Mouse (Mus musculus) ES-E14 (cell line): ENCODE data around the gene Fbxw2. TPM values are rescaled to one million over a fixed set of nuclear protein-coding genes. Genes with fewer than 3 reads are reported as not detected.

Experiments used
- DNase-seq: peaks from one replicate; pipeline ENCODE4 v3.0.0-alpha.2; 2013; ENCODE audit warnings: low read depth, low spot score
- H3K27ac ChIP-seq: 2 replicates; pipeline ENCODE4 v1.5.1; 2012; ENCODE audit warnings: low read depth, mild to moderate bottlenecking, low read length, moderate library complexity, mixed read lengths; ENCODE audit not compliant: poor library complexity, insufficient read depth, severe bottlenecking
- H3K36me3 ChIP-seq: 2 replicates; pipeline ENCODE4 v1.6.1; 2012; ENCODE audit warnings: mild to moderate bottlenecking, low read length, moderate library complexity, mixed read lengths; ENCODE audit not compliant: control insufficient read depth, poor library complexity, insufficient read depth, severe bottlenecking
- H3K4me1 ChIP-seq, 2 experiments: fragments of 150-350 bp in 1 of 2; sonication (generic) in 1 of 2; 2 replicates each; pipeline ENCODE4 v1.6.1; 2012; ENCODE audit warnings: low read length in 2 of 2, mild to moderate bottlenecking in 1 of 2, mixed read lengths in 1 of 2; ENCODE audit not compliant: control insufficient read depth in 2 of 2, insufficient read depth in 2 of 2, poor library complexity in 1 of 2
- H3K4me3 ChIP-seq, 2 experiments: fragments of 150-350 bp in 1 of 2; sonication (generic) in 1 of 2; 2 replicates each; pipeline ENCODE4 v1.5.1; 2012; ENCODE audit warnings: low read length in 2 of 2, low read depth in 1 of 2, mild to moderate bottlenecking in 1 of 2, mixed read lengths in 1 of 2; ENCODE audit not compliant: insufficient read depth in 1 of 2, poor library complexity in 1 of 2, severe bottlenecking in 1 of 2
- H3K9ac ChIP-seq: 2 replicates; pipeline ENCODE4 v1.6.1; 2012; ENCODE audit warnings: low read depth, mild to moderate bottlenecking, low read length, mixed read lengths; ENCODE audit not compliant: poor library complexity, insufficient read depth, severe bottlenecking
- H3K9me3 ChIP-seq: fragments of 150-350 bp; sonication (generic); 2 replicates; pipeline ENCODE4 v1.6.1; 2012; ENCODE audit warnings: low read depth, mild to moderate bottlenecking, low read length; ENCODE audit not compliant: control insufficient read depth, insufficient read depth
- CHD2 ChIP-seq: IDR thresholded peaks from 2 replicates; pipeline ENCODE4 v1.6.1; 2014; ENCODE audit warnings: mild to moderate bottlenecking, low read depth, low read length, inconsistent platforms
- HCFC1 ChIP-seq: IDR thresholded peaks from 2 replicates; pipeline ENCODE4 v1.6.1; 2012; ENCODE audit warnings: low read length, inconsistent platforms, borderline replicate concordance; ENCODE audit not compliant: insufficient read depth
- MAFK ChIP-seq: IDR thresholded peaks from 2 replicates; pipeline ENCODE4 v1.6.1; 2014; ENCODE audit warnings: mild to moderate bottlenecking, low read depth, low read length, inconsistent platforms; ENCODE audit not compliant: insufficient read depth
- ZC3H11A ChIP-seq: IDR thresholded peaks from 2 replicates; pipeline ENCODE4 v1.6.1; 2012; ENCODE audit warnings: low read depth, mild to moderate bottlenecking, inconsistent platforms, low read length, borderline replicate concordance
- ZNF384 ChIP-seq: IDR thresholded peaks from 2 replicates; pipeline ENCODE4 v1.6.1; 2012; ENCODE audit warnings: low read depth, low read length, inconsistent platforms
- in situ Hi-C, 2 experiments: fragments of 600-800 bp; cut with MboI; formaldehyde crosslinking; loops; one replicate each; pipeline ENCODE4 v1.15.1; 2025; ENCODE audit warnings: low sequenced_read_pairs in 2 of 2, inconsistent platforms in 1 of 2; ENCODE audit not compliant: unreplicated experiment in 2 of 2
- total RNA-seq: library from RNA; depleted of rRNA; stranded (reverse); fragments of 300-350 nt; gene quantifications from 2 replicates; pipeline ENCODE4 v1.2.3, GENCODE M21; 2012

Gene Fbxw2
- total RNA-seq, 1 experiment: 57.2 TPM

GRCm38 (mm10) chr2:34772252-34773235 is 53.6 kb downstream of the Fbxw2 start:
- TF ChIP-seq MAFK: no peak
- TF ChIP-seq ZNF384: 0 out of 2 replicates have a peak, but pooled peaks have one; percentile 8
- Histone ChIP-seq H3K4me1 (peaks cover 3 to 5% of the 10 kb centered on the region in 2 experiments; a peak in 1 of 4 replicates), H3K36me3 (peaks cover 35% of the 10 kb centered on the region), H3K9ac (peak overlapping the region; percentile 96), H3K27ac (peak overlapping the region; percentile 75), H3K4me3 (peak overlapping the region; percentile 82 to 97), H3K9me3 (no peaks in the 10 kb centered on the region)
- no peak for DNase-seq
- in situ Hi-C loops: no loop called here

GRCm38 (mm10) chr2:34771368-34772226 is 54.5 kb downstream of the Fbxw2 start, which contains the start of gene Hspa5:
Gene Hspa5 (plus strand): TSS chr2:34771970.
- Histone ChIP-seq H3K4me3 (peak within 1 kb of the TSS; percentile 97), H3K4me1 (peaks cover 3 to 5% of the 10 kb centered on the region in 2 experiments; a peak in 1 of 4 replicates), H3K9ac (peak within 1 kb of the TSS; percentile 98), H3K36me3 (peaks cover 33% of the 10 kb centered on the region), H3K27ac (peak within 1 kb of the TSS; percentile 92), H3K9me3 (no peaks in the 10 kb centered on the region)
- peak; percentile 99 for DNase-seq
- TF ChIP-seq MAFK (no peak), CHD2 (peak; percentile 94), ZNF384 (no peak), ZC3H11A (no peak), HCFC1 (peak; percentile 85)
- in situ Hi-C loops: no loop called here

- DNase-seq: no peak
- peaks cover 3 to 5% of the 10 kb centered on the region in 2 experiments; a peak in 1 of 4 replicates for H3K4me1 ChIP-seq
- in situ Hi-C loops: no loop called here
Measured at GRCm38 (mm10) chr2:34770951-34771350, 55.2 kb downstream of the Fbxw2 start.

GRCm38 (mm10) chr2:34770049-34770448 is 56.1 kb downstream of the Fbxw2 start:
- DNase-seq: no peak
- H3K9me3 ChIP-seq: no peaks in the 10 kb centered on the region
- peaks cover 22% of the 10 kb centered on the region for H3K36me3 ChIP-seq
- peak overlapping the region in 1 of 2 experiments; percentile 95; a peak in 1 of 4 replicates for H3K4me3 ChIP-seq
- in situ Hi-C loops: no loop called here
- TF ChIP-seq ZC3H11A: no peak
- no peak for TF ChIP-seq HCFC1
- H3K9ac ChIP-seq: 0 out of 2 replicates have a peak overlapping the region, but pooled peaks have one; percentile 14
- H3K4me1 ChIP-seq: peaks cover 3 to 5% of the 10 kb centered on the region in 2 experiments; a peak in 1 of 4 replicates
- no peak overlapping the region for H3K27ac ChIP-seq

More at GRCm38 (mm10) chr2:34770951-34771350, 55.2 kb downstream of the Fbxw2 start:
- TF ChIP-seq MAFK: no peak
- TF ChIP-seq ZNF384: no peak
- no peak for TF ChIP-seq ZC3H11A
- TF ChIP-seq HCFC1: no peak
- no peak for TF ChIP-seq CHD2
- peak overlapping the region; percentile 95 to 97 for H3K4me3 ChIP-seq
- peak overlapping the region; percentile 92 for H3K27ac ChIP-seq
- H3K9me3 ChIP-seq: no peaks in the 10 kb centered on the region
- H3K9ac ChIP-seq: peak overlapping the region; percentile 98
- peaks cover 28% of the 10 kb centered on the region for H3K36me3 ChIP-seq
